Mouse (Mus musculus) embryonic facial prominence, embryonic 11.5 days (tissue): Measurements from ENCODE around the gene Clec1b. TPM values are rescaled to one million over a fixed set of nuclear protein-coding genes. Genes with fewer than 3 reads are reported as not detected.

Source experiments
- ATAC-seq: fragments of 200-750 bp; cut with Nextera tagmentation; replicated peaks from 2 replicates; pipeline ENCODE4 v1.8.0; 2017; ENCODE audit warnings: low read depth; ENCODE audit not compliant: insufficient number of reproducible peaks, low FRiP score, low TSS enrichment
- DNase-seq: peaks from one replicate; pipeline ENCODE4 v3.0.0-alpha.2; 2015; ENCODE audit warnings: low spot score
- H3K27ac ChIP-seq: fragments of 300-500 bp; sonication (generic); replicated peaks from 2 replicates; pipeline ENCODE4 v1.5.1; 2014; ENCODE audit warnings: mild to moderate bottlenecking, low read depth, low read length, control low read depth
- H3K27me3 ChIP-seq: fragments of 300-500 bp; sonication (generic); 2 replicates; pipeline ENCODE4 v1.6.1; 2014; ENCODE audit warnings: mild to moderate bottlenecking, low read length, moderate library complexity, mixed read lengths; ENCODE audit not compliant: control insufficient read depth, insufficient read depth
- H3K36me3 ChIP-seq: fragments of 300-500 bp; sonication (generic); replicated peaks from 2 replicates; pipeline ENCODE4 v1.6.1; 2014; ENCODE audit warnings: low read depth, mild to moderate bottlenecking, low read length, moderate library complexity, mixed read lengths; ENCODE audit not compliant: control insufficient read depth, insufficient read depth
- H3K4me1 ChIP-seq: fragments of 300-500 bp; sonication (generic); 2 replicates; pipeline ENCODE4 v1.6.1; 2014; ENCODE audit warnings: low read length, mixed read lengths; ENCODE audit not compliant: control insufficient read depth, insufficient read depth
- H3K4me2 ChIP-seq: fragments of 300-500 bp; sonication (generic); 2 replicates; pipeline ENCODE4 v1.6.1; 2014; ENCODE audit warnings: low read depth, mild to moderate bottlenecking, control low read depth, low read length, moderate library complexity
- H3K4me3 ChIP-seq: fragments of 300-500 bp; sonication (generic); 2 replicates; pipeline ENCODE4 v1.5.1; 2014; ENCODE audit warnings: low read depth, low read length, control low read depth
- H3K9ac ChIP-seq: fragments of 300-500 bp; sonication (generic); replicated peaks from 2 replicates; pipeline ENCODE4 v1.6.1; 2014; ENCODE audit warnings: mild to moderate bottlenecking, control low read depth, low read length
- H3K9me3 ChIP-seq: fragments of 300-500 bp; sonication (generic); replicated peaks from 2 replicates; pipeline ENCODE4 v1.6.1; 2016; ENCODE audit warnings: mild to moderate bottlenecking, low read length, inconsistent platforms, mixed read lengths; ENCODE audit not compliant: control insufficient read depth
- WGBS: fragments of 180-500 bp; shearing (Covaris S2); extraction: QIAGEN DNeasy Blood & Tissue Kit; methylation state at CpG from one replicate; pipeline ENCODE4 v1.1.7; 2014; 5-methylcytosine and 5-hydroxymethylcytosine counted together
- polyA plus RNA-seq: library from polyadenylated mRNA; unstranded; fragments of >200 nt; fragmentation: Nextera tagmentation; extraction: Ambion mirVana; gene quantifications from 2 replicates; pipeline ENCODE4 v1.2.1, GENCODE M21; 2014

The Clec1b gene
- polyA plus RNA-seq, 1 experiment from 2014 or later: 10.7 TPM

DNA sequence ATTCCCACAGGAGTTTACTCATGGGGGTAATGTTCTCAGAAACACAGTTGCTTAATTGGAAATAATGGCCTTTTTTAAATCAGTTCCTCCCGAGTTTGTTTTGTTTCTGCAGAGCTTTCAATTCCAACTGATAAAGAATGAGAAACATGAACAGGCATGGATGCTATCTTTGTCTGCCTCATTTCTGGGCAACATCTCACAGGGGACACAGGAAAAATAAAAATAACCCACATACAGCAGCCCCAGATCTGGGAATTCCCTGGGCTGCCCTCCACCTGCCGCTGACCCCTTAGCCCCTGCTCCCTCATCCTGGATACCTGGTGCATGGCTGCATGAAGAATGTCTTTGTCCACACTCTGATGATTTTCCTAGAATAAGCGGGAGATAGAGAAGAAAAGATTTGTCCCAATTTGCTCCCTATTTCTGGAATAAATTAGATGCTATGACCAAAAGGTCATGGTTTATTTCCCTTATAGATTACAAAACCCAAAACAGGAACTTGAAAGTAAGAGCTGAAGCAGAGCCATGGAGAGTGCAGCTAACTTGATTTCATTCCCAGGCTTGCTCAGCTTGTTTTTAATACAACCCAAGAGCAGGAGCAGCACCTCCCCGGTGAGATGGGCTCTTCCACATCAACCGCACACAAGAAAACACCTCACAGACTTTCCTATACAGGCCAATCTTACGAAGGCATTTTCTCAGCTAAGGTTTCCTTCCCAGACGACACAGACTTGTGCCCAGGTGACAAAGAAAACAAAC lies 27.5 kb upstream of the Clec1b start:
- Histone ChIP-seq H3K4me1 (no peaks in the 10 kb centered on the region), H3K9ac (no peak overlapping the region), H3K4me2 (no peak overlapping the region), H3K4me3 (no peak overlapping the region), H3K9me3 (no peaks in the 10 kb centered on the region), H3K27ac (no peak overlapping the region), H3K27me3 (no peaks in the 10 kb centered on the region), H3K36me3 (no peaks in the 10 kb centered on the region)
- DNase-seq: no peak
- ATAC-seq: no peak
- 59% methylated on average over 7 of the region's 7 CpGs for WGBS

DNA sequence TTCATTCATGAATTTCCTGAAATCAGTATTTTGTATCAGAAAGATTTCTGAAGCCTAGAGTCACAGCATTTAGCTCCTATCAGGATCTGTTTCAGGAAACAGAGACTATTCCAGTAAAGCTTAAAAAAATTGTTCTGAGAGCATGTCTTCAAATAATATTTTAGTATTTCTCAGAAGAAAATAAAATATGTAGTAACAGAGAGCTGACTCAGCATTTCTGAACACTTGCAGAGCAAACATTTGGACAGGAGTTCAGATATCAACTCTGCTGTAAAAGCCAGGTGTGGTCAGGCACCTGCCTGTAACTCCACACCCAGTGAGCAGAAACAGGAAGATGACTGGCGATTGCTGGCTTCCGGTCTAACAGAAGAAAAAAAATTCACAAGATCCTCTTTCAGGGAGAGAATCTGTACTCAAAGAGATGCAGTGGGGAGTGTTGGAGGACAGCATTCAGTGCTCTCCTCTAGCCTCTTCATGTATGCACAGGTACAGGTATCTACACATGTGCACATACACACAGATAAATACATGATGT lies 22.1 kb upstream of the Clec1b start:
- Histone ChIP-seq H3K36me3 (no peaks in the 10 kb centered on the region), H3K27me3 (no peaks in the 10 kb centered on the region), H3K9ac (no peak overlapping the region), H3K9me3 (no peaks in the 10 kb centered on the region), H3K27ac (no peak overlapping the region), H3K4me3 (no peak overlapping the region), H3K4me1 (no peaks in the 10 kb centered on the region), H3K4me2 (no peak overlapping the region)
- 87% methylated on average over 2 of the region's 2 CpGs for WGBS
- ATAC-seq (no peak), DNase-seq (no peak)

DNA sequence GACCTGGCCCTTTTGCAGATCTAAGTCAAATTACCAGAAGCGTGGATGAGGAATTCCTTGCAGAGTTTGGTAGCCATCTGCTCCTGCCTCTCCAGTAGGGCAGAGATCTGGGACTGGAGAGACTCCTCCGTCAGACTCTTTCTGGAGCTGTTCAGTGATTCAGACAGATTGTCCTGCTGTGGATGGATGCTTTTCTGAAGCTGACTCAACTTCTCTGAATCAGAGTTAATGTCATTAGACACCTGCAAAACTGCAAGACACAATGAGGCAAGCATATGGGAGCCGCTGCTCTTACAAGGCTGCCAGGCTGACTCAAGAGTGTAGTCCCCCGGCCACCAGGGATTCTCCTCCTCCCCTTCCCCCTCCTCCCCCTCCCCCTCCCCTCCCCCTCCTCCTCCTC lies 16.6 kb upstream of the Clec1b start:
- no peak for ATAC-seq
- WGBS: 64% methylated on average over 4 of the region's 4 CpGs
- Histone ChIP-seq H3K27ac (no peak overlapping the region), H3K4me2 (no peak overlapping the region), H3K9me3 (no peaks in the 10 kb centered on the region), H3K4me1 (no peaks in the 10 kb centered on the region), H3K9ac (no peak overlapping the region), H3K4me3 (no peak overlapping the region), H3K36me3 (no peaks in the 10 kb centered on the region), H3K27me3 (no peaks in the 10 kb centered on the region)
- DNase-seq: no peak

DNA sequence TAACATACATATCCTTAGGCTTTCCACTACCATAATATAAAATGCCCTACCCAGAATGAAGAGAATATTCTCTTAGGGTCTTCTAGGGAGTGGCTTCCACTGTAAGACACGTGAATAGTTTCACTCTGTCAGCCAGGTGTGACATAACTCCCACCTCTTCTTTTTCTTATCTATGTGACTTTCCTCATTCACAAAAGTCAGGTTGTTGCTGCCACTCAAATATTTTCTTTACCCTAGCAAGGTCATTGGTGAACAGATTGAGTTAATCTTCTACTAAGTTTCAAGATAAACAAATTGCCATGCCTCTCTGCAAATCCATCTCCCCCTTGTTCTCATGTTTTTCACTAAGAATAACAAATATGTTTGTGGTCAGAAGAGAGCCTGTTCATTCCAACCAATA lies 15.4 kb upstream of the Clec1b start:
- H3K27me3 ChIP-seq: no peaks in the 10 kb centered on the region

DNA sequence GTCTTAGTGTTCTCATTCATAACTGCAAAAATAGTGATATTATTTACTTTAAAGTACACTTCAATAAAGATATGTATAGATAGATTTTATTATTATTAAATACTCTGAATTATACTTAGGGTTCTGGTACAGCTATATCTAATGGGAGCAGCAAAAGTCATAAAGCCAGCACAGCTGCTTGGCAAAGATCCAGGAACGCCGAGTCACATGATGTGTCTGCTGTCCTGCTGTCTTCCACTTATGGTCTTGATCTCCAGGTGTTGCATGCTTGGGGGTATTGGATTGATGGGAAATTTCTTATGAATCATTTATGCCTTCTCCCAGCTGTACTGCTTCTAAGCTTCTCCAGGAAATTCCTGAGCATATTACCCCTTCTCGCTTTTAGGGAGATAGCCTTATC lies 13.6 kb upstream of the Clec1b start:
- no peaks in the 10 kb centered on the region for H3K4me1 ChIP-seq
- no peak for DNase-seq
- no peak overlapping the region for H3K27ac ChIP-seq
- no peak overlapping the region for H3K9ac ChIP-seq
- ATAC-seq: no peak
- WGBS: 83% methylated on average over 3 of the region's 3 CpGs
- H3K36me3 ChIP-seq: no peaks in the 10 kb centered on the region
- no peak overlapping the region for H3K4me3 ChIP-seq
- no peaks in the 10 kb centered on the region for H3K27me3 ChIP-seq
- no peaks in the 10 kb centered on the region for H3K9me3 ChIP-seq
- H3K4me2 ChIP-seq: no peak overlapping the region

More for the DNA sequence above, 15.4 kb upstream of the Clec1b start:
- no peak for ATAC-seq
- no peaks in the 10 kb centered on the region for H3K36me3 ChIP-seq
- no peak overlapping the region for H3K4me2 ChIP-seq
- no peak for DNase-seq
- no peak overlapping the region for H3K9ac ChIP-seq
- H3K27ac ChIP-seq: no peak overlapping the region
- H3K9me3 ChIP-seq: no peaks in the 10 kb centered on the region
- 78% methylated on average over 1 of the region's 1 CpGs for WGBS
- no peak overlapping the region for H3K4me3 ChIP-seq
- no peaks in the 10 kb centered on the region for H3K4me1 ChIP-seq

DNA sequence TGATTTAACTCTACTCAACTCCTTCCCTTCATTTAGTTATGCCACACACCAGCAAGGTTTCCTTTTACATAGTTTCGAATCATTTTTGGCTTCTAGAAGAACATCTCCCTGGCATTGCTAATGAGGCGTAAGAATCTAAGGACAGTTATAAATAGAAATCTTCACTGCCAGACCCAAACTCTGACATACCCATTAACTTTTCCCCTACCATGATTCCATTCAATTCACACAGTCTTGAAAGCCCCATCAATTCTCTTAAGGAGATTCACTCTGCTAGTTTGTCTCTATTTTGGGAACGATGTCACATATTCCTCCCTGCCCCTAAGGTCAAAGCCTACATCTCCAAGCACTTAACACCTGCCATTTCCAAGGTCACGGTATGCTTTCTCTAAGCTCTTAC lies 12.1 kb upstream of the Clec1b start:
- no peaks in the 10 kb centered on the region for H3K4me1 ChIP-seq
- 85% methylated on average over 4 of the region's 4 CpGs for WGBS
- DNase-seq (no peak), ATAC-seq (no peak)
- H3K27ac ChIP-seq: no peak overlapping the region
- H3K4me2 ChIP-seq: no peak overlapping the region
- no peak overlapping the region for H3K9ac ChIP-seq
- no peaks in the 10 kb centered on the region for H3K36me3 ChIP-seq
- H3K4me3 ChIP-seq: no peak overlapping the region
- no peaks in the 10 kb centered on the region for H3K27me3 ChIP-seq
- H3K9me3 ChIP-seq: no peaks in the 10 kb centered on the region

DNA sequence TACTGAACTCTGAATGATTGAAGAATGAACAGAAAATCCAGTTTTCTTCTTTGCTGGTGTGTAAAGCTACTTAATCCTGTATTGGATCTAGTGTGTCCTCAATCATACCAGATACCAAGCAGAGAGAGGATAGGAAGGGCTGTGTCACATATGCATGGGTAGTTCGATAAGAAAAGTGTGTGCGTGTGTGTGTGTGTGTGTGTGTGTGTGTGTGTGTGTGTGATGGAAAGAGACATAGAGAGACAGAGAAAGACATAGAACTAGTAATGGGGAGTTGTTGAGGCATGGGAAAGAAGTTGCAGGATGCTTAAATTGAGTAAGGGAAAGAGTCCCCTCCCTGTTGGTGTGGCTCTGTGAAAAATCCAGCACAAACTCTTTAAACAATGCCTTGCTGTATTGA lies 11.3 kb upstream of the Clec1b start, which contains the start of gene Clec12b:
Gene Clec12b (minus strand): TSS at position 101 of the 400 bp plus-strand sequence.
- H3K4me1 ChIP-seq: no peaks in the 10 kb centered on the region
- H3K27me3 ChIP-seq: no peaks in the 10 kb centered on the region
- H3K36me3 ChIP-seq: no peaks in the 10 kb centered on the region
- DNase-seq: no peak
- H3K4me3 ChIP-seq: no peak within 1 kb of the TSS
- WGBS: 92% methylated on average over 2 of the region's 2 CpGs
- no peak within 1 kb of the TSS for H3K27ac ChIP-seq
- no peak within 1 kb of the TSS for H3K4me2 ChIP-seq
- no peak within 1 kb of the TSS for H3K9ac ChIP-seq
- no peak for ATAC-seq
- H3K9me3 ChIP-seq: no peaks in the 10 kb centered on the region

DNA sequence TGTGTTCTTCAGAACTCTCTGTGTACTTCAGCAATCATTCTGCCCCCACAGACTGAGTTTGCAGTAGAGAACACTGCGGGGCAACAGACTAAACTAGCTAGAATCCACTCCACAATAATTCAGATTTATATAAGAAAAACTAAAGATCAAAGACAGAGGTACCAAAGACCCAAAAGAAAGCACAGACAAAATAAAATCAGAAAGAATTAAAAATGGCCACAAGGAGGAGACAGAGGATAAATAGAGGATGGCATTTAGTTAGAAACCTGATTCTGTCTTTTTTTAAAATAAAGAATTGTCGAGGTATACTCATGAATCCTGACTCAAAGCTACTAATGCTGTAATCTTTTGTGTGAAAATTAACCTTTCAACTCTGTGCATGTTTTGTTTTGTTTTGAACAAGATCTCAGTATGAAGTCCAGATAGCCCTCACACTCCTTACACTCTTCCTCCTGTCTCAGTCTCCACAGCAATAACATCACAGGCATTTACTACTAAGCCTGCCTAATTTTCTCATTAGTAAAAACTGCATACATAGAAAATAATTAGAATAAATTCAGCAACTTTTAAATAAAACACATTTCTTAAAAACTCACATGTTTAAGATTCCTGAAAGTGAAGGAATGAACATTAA lies 3.9 kb upstream of the Clec1b start:
- WGBS: 27% methylated on average over 2 of the region's 2 CpGs
- no peak overlapping the region for H3K27ac ChIP-seq
- no peaks in the 10 kb centered on the region for H3K9me3 ChIP-seq
- H3K27me3 ChIP-seq: no peaks in the 10 kb centered on the region
- no peaks in the 10 kb centered on the region for H3K36me3 ChIP-seq
- H3K4me3 ChIP-seq: no peak overlapping the region
- DNase-seq (peak; percentile 30), ATAC-seq (no peak)
- no peak overlapping the region for H3K9ac ChIP-seq
- H3K4me2 ChIP-seq: no peak overlapping the region
- no peaks in the 10 kb centered on the region for H3K4me1 ChIP-seq
